Mouse (Mus musculus) brain, embryonic 14.5 days (tissue): ENCODE results near the gene Slc22a22.

Experiments used
- CTCF ChIP-seq: fragments of 200-500 bp; IDR thresholded peaks from 2 replicates; pipeline ENCODE4 v1.5.1; 2012; ENCODE audit warnings: inconsistent platforms, mild to moderate bottlenecking, moderate library complexity, borderline replicate concordance; ENCODE audit not compliant: insufficient read depth, insufficient read length; ENCODE audit errors: extremely low read depth
- POLR2A ChIP-seq: fragments of 200-500 bp; IDR thresholded peaks from 2 replicates; pipeline ENCODE4 v1.6.1; 2012; ENCODE audit warnings: mild to moderate bottlenecking, inconsistent platforms, borderline replicate concordance; ENCODE audit not compliant: poor library complexity, insufficient read depth, insufficient read length, severe bottlenecking; ENCODE audit errors: extremely low read depth

DNA sequence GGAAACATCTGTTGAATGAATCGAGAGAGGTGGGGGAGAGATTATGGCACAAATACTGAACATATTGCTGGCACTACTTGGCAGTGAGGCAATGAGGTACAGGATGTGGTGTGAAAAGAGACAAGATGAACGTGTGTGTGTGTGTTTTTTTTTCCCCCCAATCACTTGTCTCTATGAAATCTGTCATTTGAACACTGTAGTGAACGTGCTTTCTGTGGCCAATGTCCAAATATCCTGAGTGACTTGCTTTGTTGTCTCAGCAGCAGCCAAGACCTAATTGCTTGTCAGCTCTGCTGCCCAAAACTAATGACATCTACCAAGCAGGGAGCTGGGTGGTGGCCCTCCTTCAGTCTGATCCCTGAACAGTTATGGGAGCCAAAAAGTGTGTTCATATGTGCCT lies 136.9 kb downstream of the Slc22a22 start:
- TF ChIP-seq CTCF (no peak), POLR2A (no peak)
